Mouse (Mus musculus) right cerebral cortex, postnatal 36 days (tissue): ENCODE data around the gene Acat1.

ENCODE experiments used
- DNase-seq, 2 experiments: peaks; one replicate each; pipeline ENCODE4 v3.0.0; 2022; ENCODE audit warnings: low spot score in 2 of 2, mixed read lengths in 1 of 2

Gene Acat1

GRCm38 (mm10) chr9:53535416-53536320, 74.5 kb downstream of the Acat1 start:
- no peak for DNase-seq
